Mouse (Mus musculus) C2C12 (cell line): ENCODE data around the gene Rhoh.

Source experiments
- CTCF ChIP-seq: IDR thresholded peaks from one replicate; pipeline ENCODE4 v1.5.1; 2011; ENCODE audit not compliant: control insufficient read depth, insufficient read depth, insufficient read length
- MYOD1 ChIP-seq: IDR thresholded peaks from one replicate; pipeline ENCODE4 v1.6.1; 2011; ENCODE audit warnings: low read depth; ENCODE audit not compliant: control insufficient read depth, insufficient read length

DNA sequence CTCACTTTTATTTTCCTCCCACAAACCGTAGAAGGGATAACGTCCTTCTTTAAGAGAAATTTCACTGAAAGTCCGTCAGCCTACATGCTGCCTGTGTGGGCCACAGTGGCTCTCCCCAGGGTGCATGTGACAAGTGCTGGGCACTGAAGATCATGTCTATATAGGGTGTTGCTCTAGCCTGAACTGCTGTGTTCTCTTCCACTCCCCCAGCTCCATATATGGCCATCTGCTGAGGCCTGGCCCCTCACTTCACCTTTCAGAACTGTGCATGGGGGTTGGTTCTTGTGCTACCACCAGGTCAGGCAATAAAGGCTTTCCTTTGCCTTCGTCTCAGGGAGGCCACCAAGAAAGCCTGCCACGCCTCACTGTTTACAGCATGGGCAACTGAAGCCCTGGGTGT, 28.0 kb downstream of the Rhoh start:
- no peak for TF ChIP-seq CTCF
- no peak for TF ChIP-seq MYOD1
